Mouse (Mus musculus) MN1 (cell line): ENCODE measurements at regions not wholly inside any gene's neighbourhood (a gene's known extent, or its start where the extent isn't known, plus 50 kb on each side); places are given as distances from the start of the nearest gene placed in this dataset.

ENCODE experiments used
- DNase-seq: peaks from one replicate; pipeline ENCODE4 v3.0.0-alpha.2; 2016; ENCODE audit warnings: low spot score

GRCm38 (mm10) chr4:47870010-47870637, 174.8 kb upstream of the Nr4a3 start:
- DNase-seq = no peak

- DNase-seq = no peak
Observed at GRCm38 (mm10) chr4:47870638-47871019, 174.3 kb upstream of the Nr4a3 start.

- no peak for DNase-seq
Observed at GRCm38 (mm10) chr4:47881560-47881959, 163.4 kb upstream of the Nr4a3 start.

- DNase-seq = no peak
Observed at GRCm38 (mm10) chr4:47882076-47882475, 162.9 kb upstream of the Nr4a3 start.

- DNase-seq = no peak
Observed at GRCm38 (mm10) chr4:47899579-47899978, 145.4 kb upstream of the Nr4a3 start.

- no peak for DNase-seq
Observed at GRCm38 (mm10) chr4:47902749-47903148, 142.2 kb upstream of the Nr4a3 start.

- no peak for DNase-seq
Observed at GRCm38 (mm10) chr4:47912259-47912658, 132.7 kb upstream of the Nr4a3 start.

GRCm38 (mm10) chr4:47919576-47919975, 125.4 kb upstream of the Nr4a3 start:
- DNase-seq = no peak

GRCm38 (mm10) chr4:47931464-47931863, 113.5 kb upstream of the Nr4a3 start:
- DNase-seq = no peak

GRCm38 (mm10) chr4:47933526-47933925, 111.4 kb upstream of the Nr4a3 start:
- no peak for DNase-seq

GRCm38 (mm10) chr4:47935547-47935946, 109.4 kb upstream of the Nr4a3 start:
- no peak for DNase-seq

- no peak for DNase-seq
Observed at GRCm38 (mm10) chr4:47936470-47937125, 108.4 kb upstream of the Nr4a3 start.

- DNase-seq = no peak
Observed at GRCm38 (mm10) chr4:47947869-47948573, 96.9 kb upstream of the Nr4a3 start.

- no peak for DNase-seq
Observed at GRCm38 (mm10) chr4:47948789-47949188, 96.2 kb upstream of the Nr4a3 start.

GRCm38 (mm10) chr4:47954576-47955305, 90.2 kb upstream of the Nr4a3 start:
- DNase-seq = peak; percentile 54

- DNase-seq = no peak
Observed at GRCm38 (mm10) chr4:47964630-47965029, 80.3 kb upstream of the Nr4a3 start.

GRCm38 (mm10) chr4:47971861-47972260, 73.1 kb upstream of the Nr4a3 start:
- DNase-seq = no peak

GRCm38 (mm10) chr4:47979579-47980313, 65.2 kb upstream of the Nr4a3 start:
- peak; percentile 93 for DNase-seq
